Mouse (Mus musculus) embryonic facial prominence, embryonic 13.5 days (tissue): ENCODE results near the gene Emilin2. TPM values are rescaled to one million over a fixed set of nuclear protein-coding genes. Genes with fewer than 3 reads are reported as not detected.

ENCODE experiments used
- ATAC-seq: fragments of 200-750 bp; cut with Nextera tagmentation; 2 replicates; pipeline ENCODE4 v1.8.0; 2017; ENCODE audit warnings: low read depth; ENCODE audit not compliant: insufficient number of reproducible peaks, insufficient read depth, low FRiP score, low TSS enrichment
- H3K27ac ChIP-seq: fragments of 300-500 bp; sonication (generic); 2 replicates; pipeline ENCODE4 v1.5.1; 2015; ENCODE audit warnings: moderate library complexity, mild to moderate bottlenecking, inconsistent platforms
- H3K27me3 ChIP-seq: fragments of 300-500 bp; sonication (generic); 2 replicates; pipeline ENCODE4 v1.6.1; 2015; ENCODE audit warnings: mild to moderate bottlenecking, inconsistent platforms
- H3K36me3 ChIP-seq: fragments of 300-500 bp; sonication (generic); 2 replicates; pipeline ENCODE4 v1.6.1; 2015; ENCODE audit warnings: mild to moderate bottlenecking, inconsistent platforms
- H3K4me1 ChIP-seq: fragments of 300-500 bp; sonication (generic); 2 replicates; pipeline ENCODE4 v1.6.1; 2015; ENCODE audit warnings: inconsistent platforms
- H3K4me2 ChIP-seq: fragments of 300-500 bp; sonication (generic); 2 replicates; pipeline ENCODE4 v1.6.1; 2015; ENCODE audit warnings: moderate library complexity, mild to moderate bottlenecking, inconsistent platforms
- H3K4me3 ChIP-seq: fragments of 300-500 bp; sonication (generic); 2 replicates; pipeline ENCODE4 v1.5.1; 2015; ENCODE audit warnings: mild to moderate bottlenecking, inconsistent platforms
- H3K9ac ChIP-seq: fragments of 300-500 bp; sonication (generic); 2 replicates; pipeline ENCODE4 v1.6.1; 2015; ENCODE audit warnings: mild to moderate bottlenecking, inconsistent platforms
- H3K9me3 ChIP-seq: fragments of 300-500 bp; sonication (generic); 2 replicates; pipeline ENCODE4 v1.6.1; 2016; ENCODE audit warnings: inconsistent platforms
- WGBS: fragments of 180-500 bp; shearing (Covaris S2); methylation state at CpG from one replicate; pipeline ENCODE4 v1.1.7; 2015; ENCODE audit warnings: mixed read lengths; 5-methylcytosine and 5-hydroxymethylcytosine counted together
- polyA plus RNA-seq: library from polyadenylated mRNA; unstranded; fragments of >200 nt; fragmentation: Nextera tagmentation; extraction: Ambion mirVana; gene quantifications from 2 replicates; pipeline ENCODE4 v1.2.1, GENCODE M21; 2015

The Emilin2 gene
- polyA plus RNA-seq, 1 experiment from 2014 or later, result 21.3 TPM

DNA sequence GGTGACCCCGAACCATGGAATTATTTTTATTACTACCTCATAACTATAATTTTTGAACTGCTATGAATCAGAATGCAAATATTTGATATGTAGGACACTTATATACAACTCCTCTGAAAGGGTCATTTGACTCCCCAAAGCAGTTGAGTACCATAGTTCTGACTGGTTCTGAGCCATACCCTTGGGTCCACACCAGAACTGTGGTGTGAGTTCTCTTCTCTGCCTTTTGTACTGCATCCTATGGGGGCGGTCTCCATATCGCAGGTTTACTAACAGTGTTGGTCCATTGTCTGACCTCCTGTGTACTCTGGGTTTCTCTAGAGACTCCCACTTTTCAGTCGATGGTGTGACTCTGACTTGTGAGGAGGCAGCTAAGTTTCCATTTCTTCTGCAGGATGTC lies 65.8 kb downstream of the Emilin2 start:
- Histone ChIP-seq H3K4me1 (peaks cover 14% of the 10 kb centered on the region), H3K36me3 (peaks cover 92% of the 10 kb centered on the region), H3K4me3 (no peak overlapping the region), H3K27me3 (no peaks in the 10 kb centered on the region), H3K9ac (no peak overlapping the region), H3K4me2 (no peak overlapping the region), H3K9me3 (no peaks in the 10 kb centered on the region), H3K27ac (no peak overlapping the region)
- no peak for ATAC-seq
- WGBS, result 94% methylated on average over 4 of the region's 4 CpGs

DNA sequence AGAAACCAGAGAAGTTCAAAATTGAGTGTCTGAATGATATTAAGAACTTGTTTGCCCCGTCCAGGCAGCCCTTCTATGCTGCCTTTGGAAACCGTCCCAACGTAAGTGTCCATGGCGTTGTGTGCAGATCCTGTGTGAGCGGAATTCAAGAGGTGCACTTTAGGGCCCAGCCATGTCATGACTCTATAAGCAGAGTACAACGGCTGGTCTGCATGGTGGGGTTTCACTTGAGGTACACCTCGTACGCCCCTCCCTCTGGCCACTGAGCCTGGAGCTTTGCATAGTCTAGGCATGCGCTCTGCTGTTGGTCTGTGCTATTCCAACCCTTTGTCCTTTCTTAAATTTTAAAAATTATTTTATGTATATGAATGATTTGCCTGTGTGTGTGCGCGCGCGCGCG lies 66.6 kb downstream of the Emilin2 start:
- Histone ChIP-seq H3K9ac (no peak overlapping the region), H3K4me1 (peaks cover 5% of the 10 kb centered on the region; the same call in 1 of the 2 replicates), H3K27ac (no peak overlapping the region), H3K27me3 (no peaks in the 10 kb centered on the region), H3K9me3 (no peaks in the 10 kb centered on the region), H3K36me3 (peaks cover 96% of the 10 kb centered on the region), H3K4me3 (no peak overlapping the region), H3K4me2 (no peak overlapping the region)
- no peak for ATAC-seq
- WGBS, result 97% methylated on average over 15 of the region's 15 CpGs

DNA sequence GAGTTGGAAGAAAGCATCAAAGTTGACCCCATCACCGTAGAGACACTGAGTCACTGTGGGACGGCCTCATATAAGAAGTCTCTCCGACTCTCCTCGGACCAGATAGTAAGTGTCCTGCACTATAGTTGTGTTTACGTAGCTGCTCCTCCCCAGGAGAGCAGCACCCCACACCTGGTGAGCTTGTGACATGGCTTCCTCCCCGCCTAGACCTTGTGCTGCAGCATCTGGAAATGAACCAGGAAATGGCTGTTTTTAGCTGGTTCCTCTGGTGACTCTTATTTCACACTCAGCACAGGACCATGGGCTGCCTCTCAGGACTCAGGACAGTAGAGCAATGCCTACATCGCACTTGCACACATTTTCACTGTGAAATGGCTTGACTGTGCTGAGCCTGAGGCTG lies 69.1 kb downstream of the Emilin2 start:
- ATAC-seq, result no peak
- no peak overlapping the region for H3K27ac ChIP-seq
- H3K4me1 ChIP-seq, result no peaks in the 10 kb centered on the region
- no peaks in the 10 kb centered on the region for H3K9me3 ChIP-seq
- H3K4me2 ChIP-seq, result no peak overlapping the region
- H3K36me3 ChIP-seq, result peaks cover 91% of the 10 kb centered on the region
- no peak overlapping the region for H3K9ac ChIP-seq
- H3K4me3 ChIP-seq, result no peak overlapping the region
- WGBS, result 93% methylated on average over 7 of the region's 7 CpGs
- no peaks in the 10 kb centered on the region for H3K27me3 ChIP-seq

GRCm38 (mm10) chr17:71240811-71241210 lies 71.0 kb downstream of the Emilin2 start:
- Histone ChIP-seq H3K27ac (no peak overlapping the region), H3K9me3 (no peaks in the 10 kb centered on the region), H3K4me1 (no peaks in the 10 kb centered on the region), H3K36me3 (peaks cover 82% of the 10 kb centered on the region), H3K9ac (no peak overlapping the region), H3K4me2 (no peak overlapping the region), H3K4me3 (no peak overlapping the region), H3K27me3 (no peaks in the 10 kb centered on the region)
- 92% methylated on average over 9 of the region's 9 CpGs for WGBS
- ATAC-seq, result no peak

DNA sequence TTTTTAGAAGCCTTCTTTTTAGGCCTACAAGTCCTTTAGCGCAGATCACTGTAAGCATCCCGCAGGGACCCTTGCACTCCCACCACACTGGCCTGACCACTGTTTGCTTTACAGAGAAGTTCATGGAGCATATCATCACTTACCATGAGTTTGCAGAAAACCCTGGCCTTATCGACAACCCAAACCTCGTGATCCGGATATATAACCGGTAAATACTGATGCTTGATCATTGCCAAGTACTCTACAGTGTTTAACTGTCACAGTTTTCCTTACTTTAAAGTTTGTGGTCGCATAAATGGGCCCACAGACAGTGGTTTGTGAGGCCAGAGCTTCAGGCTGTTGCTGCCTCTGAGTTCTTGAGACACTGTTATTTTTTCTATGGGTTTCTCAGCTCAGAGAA lies 73.3 kb downstream of the Emilin2 start:
- WGBS, result 94% methylated on average over 7 of the region's 7 CpGs
- ATAC-seq, result no peak
- H3K36me3 ChIP-seq, result peaks cover 73% of the 10 kb centered on the region

DNA sequence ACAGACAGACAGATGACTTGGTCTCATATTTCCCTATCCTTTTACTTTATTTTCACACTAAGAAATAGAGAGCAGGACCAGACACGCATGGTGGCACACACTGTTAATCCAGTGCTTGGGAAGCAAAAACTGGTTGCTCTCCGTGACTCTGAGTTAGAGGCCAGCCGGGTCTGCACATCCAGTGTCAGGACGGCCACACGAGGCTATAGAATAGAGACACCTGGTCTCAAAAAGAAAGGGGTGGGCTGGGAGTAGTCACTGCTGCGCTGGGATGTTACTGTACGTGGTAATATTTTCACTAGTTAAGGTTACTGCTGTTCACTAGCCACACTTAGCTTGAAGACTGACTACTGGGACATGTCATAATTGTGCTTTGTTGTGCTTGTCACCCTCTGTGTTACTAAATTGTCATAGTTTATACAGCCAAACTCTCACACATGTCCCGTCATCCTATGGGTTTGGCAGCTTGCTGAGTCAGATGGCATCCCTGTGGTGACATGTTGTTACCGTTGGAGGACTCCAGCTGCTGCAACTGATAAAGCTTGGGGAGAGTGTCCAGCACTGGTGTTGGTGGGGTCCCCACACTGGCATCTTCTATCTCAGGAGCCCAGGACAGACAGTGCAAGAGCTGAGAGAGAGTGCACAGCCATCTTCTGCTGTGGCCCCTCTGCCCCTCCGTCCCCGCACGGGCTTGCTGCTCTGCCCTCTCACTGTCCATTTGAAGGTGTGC lies 76.4 kb downstream of the Emilin2 start:
- Histone ChIP-seq H3K36me3 (peaks cover 65% of the 10 kb centered on the region), H3K27me3 (no peaks in the 10 kb centered on the region), H3K4me1 (no peaks in the 10 kb centered on the region), H3K9me3 (no peaks in the 10 kb centered on the region), H3K27ac (no peak overlapping the region), H3K9ac (no peak overlapping the region), H3K4me2 (no peak overlapping the region), H3K4me3 (no peak overlapping the region)
- WGBS, result 87% methylated on average over 12 of the region's 12 CpGs
- no peak for ATAC-seq

More for the DNA sequence above, 73.3 kb downstream of the Emilin2 start:
- no peak overlapping the region for H3K9ac ChIP-seq
- no peak overlapping the region for H3K27ac ChIP-seq
- H3K9me3 ChIP-seq, result no peaks in the 10 kb centered on the region
- no peak overlapping the region for H3K4me3 ChIP-seq
- H3K27me3 ChIP-seq, result no peaks in the 10 kb centered on the region
- H3K4me2 ChIP-seq, result no peak overlapping the region
- no peaks in the 10 kb centered on the region for H3K4me1 ChIP-seq

DNA sequence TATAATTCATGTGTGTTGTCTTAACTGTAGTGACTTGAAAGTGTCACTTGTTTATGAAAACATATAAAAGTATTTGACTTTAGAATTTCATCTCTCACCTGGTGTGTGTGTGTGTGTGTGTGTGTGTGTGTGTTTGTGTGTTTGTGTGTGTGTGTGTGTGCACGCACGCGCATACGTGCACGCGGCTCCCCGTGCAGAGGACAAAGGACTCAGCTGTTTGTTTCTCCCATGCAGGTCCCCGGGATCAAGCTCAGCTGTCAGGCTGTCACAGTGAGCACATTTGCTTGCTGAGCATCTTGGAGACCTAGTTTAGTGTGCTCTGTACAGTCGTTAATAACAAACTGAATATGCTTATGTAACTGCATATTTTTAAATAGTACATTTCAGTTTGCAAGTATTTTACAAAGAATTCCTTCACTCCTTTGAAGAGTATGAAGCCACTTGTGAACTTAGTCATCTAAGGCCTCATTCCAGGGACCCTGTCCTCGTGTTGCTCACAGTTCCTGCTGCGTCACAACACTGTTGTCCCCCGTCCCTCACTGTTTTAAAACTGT lies 77.7 kb downstream of the Emilin2 start:
- H3K4me3 ChIP-seq, result no peak overlapping the region
- H3K4me1 ChIP-seq, result peaks cover 5% of the 10 kb centered on the region; the same call in 1 of the 2 replicates
- no peak for ATAC-seq
- no peaks in the 10 kb centered on the region for H3K27me3 ChIP-seq
- WGBS, result 92% methylated on average over 12 of the region's 12 CpGs
- no peak overlapping the region for H3K9ac ChIP-seq
- H3K27ac ChIP-seq, result no peak overlapping the region
- peaks cover 58% of the 10 kb centered on the region for H3K36me3 ChIP-seq
- no peaks in the 10 kb centered on the region for H3K9me3 ChIP-seq
- no peak overlapping the region for H3K4me2 ChIP-seq

DNA sequence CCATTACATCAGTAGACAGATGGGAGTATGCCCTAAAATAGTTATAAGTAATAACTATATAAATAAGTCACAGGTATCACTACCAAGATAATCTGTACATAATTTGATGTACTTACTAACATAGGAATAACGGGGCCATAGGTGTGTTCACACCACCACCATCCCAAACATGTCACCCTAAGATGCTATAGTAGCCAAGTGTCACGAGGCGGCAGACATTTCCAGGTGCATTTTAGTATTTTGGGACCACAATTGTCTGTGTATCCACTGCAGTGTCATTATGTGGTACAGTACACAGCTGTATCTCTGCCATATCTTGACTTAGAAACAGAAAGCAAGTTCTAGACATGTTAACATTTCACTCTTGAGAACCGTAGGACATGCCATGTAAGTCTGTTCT lies 78.6 kb downstream of the Emilin2 start:
- no peak overlapping the region for H3K4me3 ChIP-seq
- no peak overlapping the region for H3K27ac ChIP-seq
- H3K9me3 ChIP-seq, result no peaks in the 10 kb centered on the region
- H3K4me1 ChIP-seq, result peaks cover 9% of the 10 kb centered on the region
- peaks cover 49% of the 10 kb centered on the region for H3K36me3 ChIP-seq
- no peak for ATAC-seq
- H3K9ac ChIP-seq, result no peak overlapping the region
- H3K4me2 ChIP-seq, result no peak overlapping the region
- H3K27me3 ChIP-seq, result no peaks in the 10 kb centered on the region
- WGBS, result 96% methylated on average over 4 of the region's 4 CpGs

DNA sequence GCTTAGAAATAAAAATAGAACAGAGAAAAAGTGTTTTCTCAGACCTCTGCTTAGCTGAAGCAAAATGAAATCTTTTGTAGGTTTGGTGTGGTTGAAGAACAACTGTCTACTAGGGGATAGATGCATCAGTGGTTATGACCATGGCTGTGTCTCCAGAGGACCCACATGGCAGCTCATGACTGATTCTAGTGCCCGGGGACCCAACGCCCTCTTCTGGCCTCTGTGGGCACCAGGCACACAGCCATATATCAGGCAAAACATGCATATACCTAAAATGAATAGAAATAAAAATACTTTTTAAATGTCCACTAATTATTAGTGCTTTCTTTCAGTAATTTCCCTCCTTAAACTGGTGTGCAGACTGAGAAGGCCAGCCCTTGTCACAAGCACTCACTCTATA lies 79.8 kb downstream of the Emilin2 start:
- peaks cover 44% of the 10 kb centered on the region for H3K36me3 ChIP-seq

DNA sequence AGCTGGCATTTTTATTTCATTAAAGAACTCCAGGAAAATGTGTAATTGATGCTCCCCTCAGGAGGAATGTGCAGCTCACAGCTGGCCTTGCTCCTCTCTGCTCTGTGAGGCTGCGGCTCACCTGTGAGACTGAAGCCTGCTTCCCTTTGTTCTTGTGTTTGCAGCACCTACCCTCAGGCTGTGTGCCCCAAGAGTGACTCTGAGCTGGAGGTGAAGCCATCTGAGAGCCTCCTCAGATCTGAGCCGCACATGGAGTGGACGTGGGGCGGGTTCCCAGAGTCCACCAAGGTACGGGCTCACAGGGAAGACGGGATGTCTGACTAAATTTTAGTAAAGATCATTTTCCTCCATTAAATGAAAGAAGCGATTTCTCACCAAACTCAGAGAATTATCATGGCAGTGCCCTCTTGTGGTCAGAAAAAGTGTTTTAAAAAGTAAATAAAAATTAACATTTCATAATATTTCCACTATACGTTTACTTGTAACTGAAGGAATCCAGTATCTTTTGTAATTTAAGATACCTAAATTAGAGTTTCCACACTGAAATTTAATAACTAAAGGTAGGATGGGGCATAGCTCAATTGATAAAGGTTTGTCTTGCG lies 81.6 kb downstream of the Emilin2 start:
- no peak overlapping the region for H3K4me3 ChIP-seq
- H3K27me3 ChIP-seq, result no peaks in the 10 kb centered on the region
- no peak overlapping the region for H3K27ac ChIP-seq
- no peak overlapping the region for H3K4me2 ChIP-seq
- H3K9me3 ChIP-seq, result no peaks in the 10 kb centered on the region
- H3K36me3 ChIP-seq, result peaks cover 36% of the 10 kb centered on the region
- WGBS, result 47% methylated on average over 9 of the region's 9 CpGs
- ATAC-seq, result no peak
- H3K4me1 ChIP-seq, result peaks cover 9% of the 10 kb centered on the region
- H3K9ac ChIP-seq, result no peak overlapping the region

More for the DNA sequence above, 79.8 kb downstream of the Emilin2 start:
- Histone ChIP-seq H3K27ac (no peak overlapping the region), H3K4me2 (no peak overlapping the region), H3K4me1 (peaks cover 9% of the 10 kb centered on the region), H3K27me3 (no peaks in the 10 kb centered on the region), H3K9ac (no peak overlapping the region), H3K9me3 (no peaks in the 10 kb centered on the region), H3K4me3 (no peak overlapping the region)
- WGBS, result 87% methylated on average over 2 of the region's 2 CpGs
- ATAC-seq, result no peak

- no peak overlapping the region for H3K4me2 ChIP-seq
- H3K9me3 ChIP-seq, result no peaks in the 10 kb centered on the region
- no peaks in the 10 kb centered on the region for H3K27me3 ChIP-seq
- H3K9ac ChIP-seq, result no peak overlapping the region
- peaks cover 37% of the 10 kb centered on the region for H3K36me3 ChIP-seq
- WGBS, result 77% methylated on average over 7 of the region's 7 CpGs
- H3K4me3 ChIP-seq, result no peak overlapping the region
- H3K4me1 ChIP-seq, result peaks cover 9% of the 10 kb centered on the region
- ATAC-seq, result no peak
- H3K27ac ChIP-seq, result no peak overlapping the region
Measured at GRCm38 (mm10) chr17:71228651-71229050, 83.1 kb downstream of the Emilin2 start.
